Mouse (Mus musculus): ENCODE measurements around the gene Mrpl48. TPM values are rescaled to one million over a fixed set of nuclear protein-coding genes. Genes with fewer than 3 reads are reported as not detected.
A peak's percentile ranks its signal among the peaks of the same experiment; 100 is the strongest.

The Mrpl48 gene
- total RNA-seq, 2 experiments from 2014 or later = 73.3 to 78.9 TPM

- Histone ChIP-seq H3K27ac (no peak overlapping the region), H3K4me3 (no peak overlapping the region)
- DNase-seq (ENCODE audit: extremely low spot score in 1 of 2, low spot score in 2 of 2) = no peak
- intact Hi-C loops (cut with DNase I) = no loop called here
- TF ChIP-seq CTCF (IDR thresholded peaks at IDR 0.05) = no peak
These were observed 106.9 kb downstream of the Mrpl48 start for GRCm38 (mm10) chr7:100501027-100501843.

GRCm38 (mm10) chr7:100500276-100500977 lies 107.7 kb downstream of the Mrpl48 start:
- DNase-seq (ENCODE audit: extremely low spot score in 1 of 2, low spot score in 2 of 2) = no peak
- Histone ChIP-seq H3K4me3 (no peak overlapping the region), H3K27ac (no peak overlapping the region)
- intact Hi-C loops (cut with DNase I) = no loop called here
- TF ChIP-seq CTCF (IDR thresholded peaks at IDR 0.05) = no peak

GRCm38 (mm10) chr7:100499465-100499864 lies 108.6 kb downstream of the Mrpl48 start:
- intact Hi-C loops (cut with DNase I) = no loop called here
- Histone ChIP-seq H3K4me3 (no peak overlapping the region), H3K27ac (no peak overlapping the region)
- no peak for TF ChIP-seq CTCF (IDR thresholded peaks at IDR 0.05)
- DNase-seq (ENCODE audit: extremely low spot score in 1 of 2, low spot score in 2 of 2) = no peak

- no peak for DNase-seq (ENCODE audit: extremely low spot score in 1 of 2, low spot score in 2 of 2)
- intact Hi-C loops (cut with DNase I) = no loop called here
- no peak for TF ChIP-seq CTCF (IDR thresholded peaks at IDR 0.05)
- Histone ChIP-seq H3K27ac (no peak overlapping the region), H3K4me3 (no peak overlapping the region)
These were observed 110.1 kb downstream of the Mrpl48 start for GRCm38 (mm10) chr7:100497982-100498381.

- DNase-seq (ENCODE audit: extremely low spot score in 1 of 2, low spot score in 2 of 2) = no peak
- intact Hi-C loops (cut with DNase I) = no loop called here
- TF ChIP-seq CTCF (IDR thresholded peaks at IDR 0.05) = no peak
These were observed 110.7 kb downstream of the Mrpl48 start for GRCm38 (mm10) chr7:100497402-100497801.

GRCm38 (mm10) chr7:100496791-100497190 lies 111.3 kb downstream of the Mrpl48 start:
- Histone ChIP-seq H3K4me3 (no peak overlapping the region), H3K27ac (no peak overlapping the region; the same call in 1 of the 2 replicates)
- no peak for DNase-seq (ENCODE audit: extremely low spot score in 1 of 2, low spot score in 2 of 2)
- no peak for TF ChIP-seq CTCF (IDR thresholded peaks at IDR 0.05)
- intact Hi-C loops (cut with DNase I) = no loop called here

More at GRCm38 (mm10) chr7:100497402-100497801, 110.7 kb downstream of the Mrpl48 start:
- H3K27ac ChIP-seq = no peak overlapping the region
- no peak overlapping the region for H3K4me3 ChIP-seq

- intact Hi-C loops (cut with DNase I) = no loop called here
- Histone ChIP-seq H3K27ac (peak overlapping the region; percentile 69), H3K4me3 (no peak overlapping the region)
- no peak for DNase-seq (ENCODE audit: extremely low spot score in 1 of 2, low spot score in 2 of 2)
- no peak for TF ChIP-seq CTCF (IDR thresholded peaks at IDR 0.05)
These were observed 111.7 kb downstream of the Mrpl48 start for GRCm38 (mm10) chr7:100496371-100496770.

Other genes starting within 250 kb of the Mrpl48 start
- gene C2cd3, start 236.1 kb downstream of the Mrpl48 start, total RNA-seq (2021) = 10 to 100 TPM; 25.3 to 28.8 TPM
- gene Ppme1, start 236.0 kb downstream of the Mrpl48 start, total RNA-seq (2021) = 100 to 1,000 TPM; 220 to 230 TPM
- gene Ucp3, start 135.3 kb downstream of the Mrpl48 start, total RNA-seq (2021) = 1 to 10 TPM; 2.9 TPM
- gene Ucp2, start 115.0 kb downstream of the Mrpl48 start, total RNA-seq (2021) = 10 to 100 TPM; 69.0 to 79.3 TPM
- gene Dnajb13, start 93.3 kb downstream of the Mrpl48 start, total RNA-seq (2021) = under 1 TPM; 0.28 to 0.50 TPM
- 10 to 100 TPM in 1 of 2 experiments, 1 to 10 TPM in 1; 9.3 to 12.3 TPM for gene Coa4, start 71.2 kb downstream of the Mrpl48 start, total RNA-seq (2021)
- 100 to 1,000 TPM; 394 to 436 TPM for gene Rab6a, start 891 bp downstream of the Mrpl48 start, total RNA-seq (2021)
- 100 to 1,000 TPM; 139 to 153 TPM for gene Plekhb1, start 54.1 kb upstream of the Mrpl48 start, total RNA-seq (2021)
- gene Fam168a, start 98.3 kb upstream of the Mrpl48 start, total RNA-seq (2021) = 100 to 1,000 TPM; 215 to 220 TPM

All from left cerebral cortex, adult 2 months (tissue).